Mouse (Mus musculus) lung, postnatal 0 days (tissue): ENCODE data around the gene Aldh4a1. TPM values are rescaled to one million over a fixed set of nuclear protein-coding genes. Genes with fewer than 3 reads are reported as not detected.

Experiments
- ATAC-seq: fragments of 200-750 bp; cut with Nextera tagmentation; 2 replicates; pipeline ENCODE4 v1.8.0; 2017; ENCODE audit warnings: moderate library complexity
- DNase-seq: peaks from one replicate; pipeline ENCODE4 v3.0.0-alpha.2; 2016; ENCODE audit warnings: low spot score
- H3K27ac ChIP-seq: fragments of 300-500 bp; sonication (generic); 2 replicates; pipeline ENCODE4 v1.5.1; 2014; ENCODE audit warnings: antibody characterized with exemption, mild to moderate bottlenecking, low read length, mixed read lengths
- H3K27me3 ChIP-seq: fragments of 300-500 bp; sonication (generic); replicated peaks from 2 replicates; pipeline ENCODE4 v1.6.1; 2014; ENCODE audit warnings: low read length, mixed read lengths; ENCODE audit not compliant: insufficient read depth
- H3K36me3 ChIP-seq: fragments of 300-500 bp; sonication (generic); 2 replicates; pipeline ENCODE4 v1.6.1; 2014; ENCODE audit warnings: low read length, mixed read lengths; ENCODE audit not compliant: insufficient read depth
- H3K4me1 ChIP-seq: fragments of 300-500 bp; sonication (generic); 2 replicates; pipeline ENCODE4 v1.6.1; 2014; ENCODE audit warnings: antibody characterized with exemption, low read depth, low read length, mixed read lengths; ENCODE audit not compliant: insufficient read depth
- H3K4me2 ChIP-seq: fragments of 300-500 bp; sonication (generic); replicated peaks from 2 replicates; pipeline ENCODE4 v1.6.1; 2014; ENCODE audit warnings: low read depth, mild to moderate bottlenecking, low read length, moderate library complexity, mixed read lengths
- H3K4me3 ChIP-seq: fragments of 300-500 bp; sonication (generic); 2 replicates; pipeline ENCODE4 v1.5.1; 2014; ENCODE audit warnings: low read depth, low read length
- H3K9ac ChIP-seq: fragments of 300-500 bp; sonication (generic); replicated peaks from 2 replicates; pipeline ENCODE4 v1.6.1; 2014; ENCODE audit warnings: low read depth, mild to moderate bottlenecking
- H3K9me3 ChIP-seq: fragments of 300-500 bp; sonication (generic); 2 replicates; pipeline ENCODE4 v1.6.1; 2016; ENCODE audit warnings: low read length, mixed read lengths
- CTCF ChIP-seq: IDR thresholded peaks from 2 replicates; pipeline ENCODE4 v1.5.1; 2016; ENCODE audit warnings: antibody characterized with exemption, mild to moderate bottlenecking
- EP300 ChIP-seq: IDR thresholded peaks from 2 replicates; pipeline ENCODE4 v1.6.1; 2016; ENCODE audit warnings: antibody characterized with exemption, mild to moderate bottlenecking, control low read depth
- WGBS: fragments of 180-500 bp; shearing (Covaris S2); extraction: QIAGEN DNeasy Blood & Tissue Kit; methylation state at CpG from one replicate; pipeline ENCODE4 v1.1.7; 2014; 5-methylcytosine and 5-hydroxymethylcytosine counted together
- polyA plus RNA-seq: library from polyadenylated mRNA; unstranded; fragments of >200 nt; fragmentation: Nextera tagmentation; extraction: Ambion mirVana; gene quantifications from 2 replicates; pipeline ENCODE4 v1.2.1, GENCODE M21; 2015

The Aldh4a1 gene
- polyA plus RNA-seq, 1 experiment from 2014 or later, result 13.4 TPM

DNA sequence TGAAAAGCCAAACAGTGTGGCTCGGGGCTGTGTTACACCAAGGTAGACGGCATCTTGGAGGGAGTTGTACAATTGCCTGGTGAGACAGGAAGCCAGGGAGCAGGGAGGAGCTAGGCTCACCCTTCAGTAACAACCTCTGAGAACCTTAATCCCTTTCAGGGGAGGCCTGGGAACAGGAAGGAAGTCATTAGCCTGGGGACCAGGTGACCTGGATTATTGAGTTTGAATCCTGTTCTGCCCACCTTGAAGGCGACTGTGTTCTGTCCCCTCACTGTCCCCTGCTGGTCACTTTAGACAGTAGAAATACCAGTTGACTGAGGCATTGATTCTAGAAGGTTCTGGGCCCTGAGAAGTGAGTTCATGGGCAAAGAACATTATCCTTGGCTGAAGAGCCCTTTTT, 28.6 kb upstream of the Aldh4a1 start:
- H3K4me2 ChIP-seq, result no peak overlapping the region
- DNase-seq, result no peak
- H3K4me3 ChIP-seq, result no peak overlapping the region
- no peaks in the 10 kb centered on the region for H3K36me3 ChIP-seq
- H3K9ac ChIP-seq, result no peak overlapping the region
- H3K4me1 ChIP-seq, result peaks cover 20% of the 10 kb centered on the region
- TF ChIP-seq EP300 (no peak), CTCF (peak; percentile 65)
- H3K9me3 ChIP-seq, result no peaks in the 10 kb centered on the region
- no peaks in the 10 kb centered on the region for H3K27me3 ChIP-seq
- no peak for ATAC-seq
- no peak overlapping the region for H3K27ac ChIP-seq
- 42% methylated on average over 3 of the region's 3 CpGs for WGBS

- Histone ChIP-seq H3K9ac (no peak overlapping the region), H3K4me3 (no peak overlapping the region), H3K27me3 (no peaks in the 10 kb centered on the region), H3K36me3 (no peaks in the 10 kb centered on the region), H3K4me2 (no peak overlapping the region), H3K27ac (peak overlapping the region; percentile 83; the same call in 1 of the 2 replicates), H3K4me1 (peaks cover 26% of the 10 kb centered on the region), H3K9me3 (no peaks in the 10 kb centered on the region)
- no peak for TF ChIP-seq CTCF
- no peak for TF ChIP-seq EP300
- DNase-seq (no peak), ATAC-seq (no peak)
- WGBS, result 47% methylated on average over 9 of the region's 9 CpGs
These were observed 26.0 kb upstream of the Aldh4a1 start for GRCm38 (mm10) chr4:139596715-139597114.

DNA sequence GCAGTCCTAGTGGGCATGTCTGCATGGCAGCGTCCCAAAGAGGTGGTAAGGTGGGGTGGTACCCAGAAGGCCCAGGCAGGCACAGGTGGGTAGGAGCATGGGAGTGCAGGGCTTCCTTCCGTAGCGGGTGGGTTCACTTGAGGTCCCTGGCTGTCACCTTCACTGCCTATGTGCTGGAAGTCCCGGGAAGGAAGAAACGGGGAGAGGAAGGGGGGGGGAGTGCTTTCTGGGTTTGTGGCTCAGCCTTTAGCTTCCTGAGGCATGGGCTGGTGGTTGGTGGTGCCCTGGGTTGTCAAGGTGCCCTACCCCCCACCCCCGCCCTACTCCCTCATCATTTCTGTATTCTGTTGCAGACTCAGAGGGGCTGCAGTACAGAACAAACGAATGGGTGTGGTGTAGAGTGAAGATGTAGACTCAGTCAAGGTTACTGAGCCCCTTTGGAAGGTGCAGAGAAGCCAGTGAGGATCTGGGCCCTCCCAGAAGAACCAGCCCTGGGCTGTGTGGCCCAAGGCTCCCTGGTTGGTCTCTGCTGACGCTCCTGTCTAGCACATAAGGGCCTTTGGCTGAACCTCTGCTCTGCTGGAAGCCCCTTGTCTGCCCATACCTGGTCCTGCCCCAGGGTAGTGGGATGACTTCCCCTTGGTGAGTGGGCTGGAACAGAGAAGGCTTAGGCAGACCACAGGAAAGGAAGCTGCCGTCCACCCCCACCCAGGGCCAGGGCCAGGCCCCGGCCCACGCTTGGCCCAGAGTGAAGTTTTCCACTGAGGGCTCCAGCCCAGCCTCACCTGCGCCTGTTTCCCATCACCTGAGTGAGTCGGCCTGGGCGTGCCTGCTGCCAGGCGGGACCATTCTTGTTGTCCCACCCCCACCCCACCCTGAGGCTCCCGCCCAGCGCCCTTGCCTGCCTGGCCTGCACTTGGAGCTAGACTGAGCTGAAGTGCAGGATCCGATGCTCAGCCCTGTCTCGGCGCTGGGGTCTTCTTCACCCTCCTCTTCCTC, 25.1 kb upstream of the Aldh4a1 start:
- Histone ChIP-seq H3K4me2 (peak overlapping the region; percentile 43; the same call in 1 of the 2 replicates), H3K4me1 (peaks cover 34% of the 10 kb centered on the region), H3K36me3 (no peaks in the 10 kb centered on the region), H3K27ac (peak overlapping the region; percentile 83), H3K9ac (peak overlapping the region; percentile 0; the same call in 1 of the 2 replicates), H3K9me3 (no peaks in the 10 kb centered on the region), H3K4me3 (no peak overlapping the region), H3K27me3 (no peaks in the 10 kb centered on the region)
- ATAC-seq, result no peak
- WGBS, result 32% methylated on average over 19 of the region's 20 CpGs
- TF ChIP-seq EP300, result no peak
- TF ChIP-seq CTCF, result no peak
- no peak for DNase-seq

GRCm38 (mm10) chr4:139598356-139598755, 24.3 kb upstream of the Aldh4a1 start:
- H3K4me2 ChIP-seq, result peak overlapping the region; percentile 43
- no peaks in the 10 kb centered on the region for H3K36me3 ChIP-seq
- H3K4me3 ChIP-seq, result no peak overlapping the region
- ATAC-seq, result no peak
- H3K4me1 ChIP-seq, result peaks cover 34% of the 10 kb centered on the region
- TF ChIP-seq EP300 (no peak), CTCF (no peak)
- no peaks in the 10 kb centered on the region for H3K9me3 ChIP-seq
- H3K9ac ChIP-seq, result peak overlapping the region; percentile 0; the same call in 1 of the 2 replicates
- 4% methylated on average over 13 of the region's 13 CpGs for WGBS
- DNase-seq, result no peak
- H3K27ac ChIP-seq, result peak overlapping the region; percentile 83
- H3K27me3 ChIP-seq, result no peaks in the 10 kb centered on the region

- H3K36me3 ChIP-seq, result no peaks in the 10 kb centered on the region
- peak; percentile 91 for ATAC-seq
These were observed 23.6 kb upstream of the Aldh4a1 start for GRCm38 (mm10) chr4:139598950-139599518.

More at GRCm38 (mm10) chr4:139598950-139599518, 23.6 kb upstream of the Aldh4a1 start:
- peak; percentile 54 for TF ChIP-seq CTCF
- peak; percentile 75; the same call in 1 of the 2 replicates for TF ChIP-seq EP300
- Histone ChIP-seq H3K9me3 (no peaks in the 10 kb centered on the region), H3K9ac (0 out of 2 replicates have a peak overlapping the region, but pooled peaks have one; percentile 0), H3K4me3 (no peak overlapping the region), H3K4me1 (peaks cover 34% of the 10 kb centered on the region), H3K27me3 (no peaks in the 10 kb centered on the region), H3K27ac (peak overlapping the region; percentile 83), H3K4me2 (peak overlapping the region; percentile 43)
- 0% methylated on average over 12 of the region's 12 CpGs for WGBS
- peak; percentile 98 for DNase-seq
